Mouse (Mus musculus) stomach, postnatal 0 days (tissue): ENCODE results near the gene Kcnma1.

Experiments used
- CTCF ChIP-seq: IDR thresholded peaks from 2 replicates; pipeline ENCODE4 v1.5.1; 2016; ENCODE audit warnings: antibody characterized with exemption, low read depth, mild to moderate bottlenecking, moderate library complexity
- EP300 ChIP-seq: optimal IDR thresholded peaks from 2 replicates; pipeline ENCODE3; 2016; ENCODE audit warnings: antibody characterized with exemption

GRCm38 (mm10) chr14:23465135-23465534 lies 549.2 kb downstream of the Kcnma1 start:
- TF ChIP-seq CTCF (no peak), EP300 (no peak)
